Mouse (Mus musculus) neural tube, embryonic 14.5 days (tissue): ENCODE results near the gene Ralgps1. TPM values are rescaled to one million over a fixed set of nuclear protein-coding genes. Genes with fewer than 3 reads are reported as not detected.

ENCODE experiments used
- ATAC-seq: fragments of 200-750 bp; cut with Nextera tagmentation; 2 replicates; pipeline ENCODE4 v1.8.0; 2017; ENCODE audit warnings: low read depth, mild to moderate bottlenecking, moderate TSS enrichment, moderate library complexity
- H3K27ac ChIP-seq: fragments of 300-500 bp; sonication (generic); 2 replicates; pipeline ENCODE4 v1.5.1; 2014; ENCODE audit warnings: low read depth, mild to moderate bottlenecking, control low read depth, low read length, moderate library complexity, mixed read lengths
- H3K27me3 ChIP-seq: fragments of 300-500 bp; sonication (generic); 2 replicates; pipeline ENCODE4 v1.6.1; 2014; ENCODE audit warnings: low read length; ENCODE audit not compliant: control insufficient read depth, insufficient read depth
- H3K36me3 ChIP-seq: fragments of 300-500 bp; sonication (generic); 2 replicates; pipeline ENCODE4 v1.6.1; 2014; ENCODE audit warnings: low read length, mixed read lengths; ENCODE audit not compliant: control insufficient read depth, insufficient read depth
- H3K4me1 ChIP-seq: fragments of 300-500 bp; sonication (generic); 2 replicates; pipeline ENCODE4 v1.6.1; 2014; ENCODE audit warnings: low read length; ENCODE audit not compliant: control insufficient read depth, insufficient read depth
- H3K4me2 ChIP-seq: fragments of 300-500 bp; sonication (generic); 2 replicates; pipeline ENCODE4 v1.6.1; 2014; ENCODE audit warnings: mild to moderate bottlenecking, low read depth, low read length, control low read depth
- H3K4me3 ChIP-seq: fragments of 300-500 bp; sonication (generic); 2 replicates; pipeline ENCODE4 v1.5.1; 2014; ENCODE audit warnings: low read depth, low read length, control low read depth, mixed read lengths
- H3K9ac ChIP-seq: fragments of 300-500 bp; sonication (generic); replicated peaks from 2 replicates; pipeline ENCODE4 v1.6.1; 2014; ENCODE audit warnings: low read depth, mild to moderate bottlenecking, control low read depth, low read length, mixed read lengths
- H3K9me3 ChIP-seq: fragments of 300-500 bp; sonication (generic); 2 replicates; pipeline ENCODE4 v1.6.1; 2016; ENCODE audit warnings: low read length; ENCODE audit not compliant: control insufficient read depth
- WGBS: fragments of 180-500 bp; shearing (Covaris S2); extraction: QIAGEN DNeasy Blood & Tissue Kit; methylation state at CpG from one replicate; pipeline ENCODE4 v1.1.7; 2014; 5-methylcytosine and 5-hydroxymethylcytosine counted together
- polyA plus RNA-seq: library from polyadenylated mRNA; unstranded; fragments of >200 nt; fragmentation: Nextera tagmentation; extraction: Ambion mirVana; gene quantifications from 2 replicates; pipeline ENCODE4 v1.2.1, GENCODE M21; 2014

The Ralgps1 gene
- polyA plus RNA-seq, 1 experiment from 2014 or later, result 67.3 TPM

DNA sequence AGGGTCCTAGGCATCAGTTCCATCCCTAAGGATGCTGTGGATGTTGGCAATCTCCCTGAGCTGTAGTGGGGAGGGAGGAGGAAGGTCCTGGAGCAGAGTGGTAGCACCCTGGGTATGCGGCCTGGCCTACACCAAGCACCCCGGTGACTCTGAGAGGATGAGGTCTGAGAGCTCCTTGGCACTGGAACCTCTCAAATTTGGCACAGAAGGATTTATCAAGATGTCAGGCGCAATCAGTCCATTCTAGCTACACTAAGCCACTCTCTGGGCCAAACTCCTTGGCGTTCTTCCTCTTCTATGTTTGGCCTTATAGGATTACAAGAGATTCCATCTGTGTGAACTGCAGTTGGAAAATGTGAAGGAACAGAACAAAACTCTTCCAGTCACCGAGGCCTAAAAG, 82.4 kb downstream of the Ralgps1 start:
- no peak for ATAC-seq
- Histone ChIP-seq H3K36me3 (no peaks in the 10 kb centered on the region), H3K4me2 (no peak overlapping the region), H3K9ac (no peak overlapping the region), H3K27me3 (no peaks in the 10 kb centered on the region), H3K4me1 (no peaks in the 10 kb centered on the region), H3K27ac (no peak overlapping the region), H3K4me3 (no peak overlapping the region), H3K9me3 (no peaks in the 10 kb centered on the region; the same call in 1 of the 2 replicates)
- WGBS, result 95% methylated on average over 5 of the region's 5 CpGs

GRCm38 (mm10) chr2:33283674-33284073, 87.6 kb downstream of the Ralgps1 start:
- Histone ChIP-seq H3K27ac (no peak overlapping the region), H3K4me2 (no peak overlapping the region), H3K4me3 (no peak overlapping the region), H3K36me3 (no peaks in the 10 kb centered on the region), H3K27me3 (no peaks in the 10 kb centered on the region), H3K9me3 (no peaks in the 10 kb centered on the region; the same call in 1 of the 2 replicates), H3K4me1 (no peaks in the 10 kb centered on the region), H3K9ac (no peak overlapping the region)
- ATAC-seq, result no peak
- 73% methylated on average over 2 of the region's 2 CpGs for WGBS

DNA sequence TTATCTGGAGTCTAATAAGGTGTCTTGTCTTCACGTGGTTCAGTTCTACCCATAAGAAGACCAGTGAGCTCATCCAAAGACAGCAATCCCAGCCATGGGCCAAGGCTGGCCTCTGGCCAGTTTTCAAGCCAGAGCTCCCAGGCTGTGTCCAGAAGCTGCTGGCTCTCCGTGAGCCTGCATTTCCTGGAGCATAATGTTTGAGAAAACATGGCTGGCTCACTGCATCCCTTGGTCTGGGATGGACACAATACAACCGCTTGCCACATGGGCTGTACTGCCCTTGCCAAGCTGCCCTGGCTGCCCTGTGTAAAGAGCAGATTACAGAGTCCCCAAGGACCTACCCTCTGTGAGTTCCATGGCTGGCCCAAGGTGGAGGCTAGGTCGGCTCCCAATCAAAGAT, 88.4 kb downstream of the Ralgps1 start:
- H3K4me2 ChIP-seq, result no peak overlapping the region
- no peaks in the 10 kb centered on the region; the same call in 1 of the 2 replicates for H3K9me3 ChIP-seq
- no peaks in the 10 kb centered on the region for H3K36me3 ChIP-seq
- H3K27me3 ChIP-seq, result no peaks in the 10 kb centered on the region
- no peak for ATAC-seq
- no peak overlapping the region for H3K9ac ChIP-seq
- no peak overlapping the region for H3K4me3 ChIP-seq
- no peak overlapping the region for H3K27ac ChIP-seq
- H3K4me1 ChIP-seq, result no peaks in the 10 kb centered on the region
- WGBS, result 76% methylated on average over 4 of the region's 4 CpGs

DNA sequence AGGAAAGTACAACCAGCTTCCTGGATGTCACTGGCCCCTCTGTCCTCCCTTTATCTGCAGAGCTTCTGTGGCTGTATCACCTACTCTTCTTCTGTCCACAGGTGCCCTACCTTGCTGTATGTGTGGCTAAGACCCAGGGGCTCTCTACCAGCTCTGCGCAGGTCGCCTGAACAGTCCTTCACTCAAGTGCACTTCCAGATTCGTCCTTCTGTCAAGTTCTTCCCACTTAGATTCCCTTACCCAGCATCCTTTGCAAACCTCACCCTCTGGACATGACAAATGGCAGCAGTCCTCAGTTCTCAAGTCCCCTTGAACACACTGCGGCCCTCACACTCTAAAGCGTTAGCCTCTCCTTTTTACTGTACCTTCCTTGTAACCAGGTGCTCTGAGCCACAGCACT, 89.5 kb downstream of the Ralgps1 start:
- WGBS, result 93% methylated on average over 5 of the region's 5 CpGs
- H3K4me2 ChIP-seq, result no peak overlapping the region
- H3K9me3 ChIP-seq, result no peaks in the 10 kb centered on the region
- no peak overlapping the region for H3K9ac ChIP-seq
- no peak overlapping the region for H3K4me3 ChIP-seq
- no peak overlapping the region for H3K27ac ChIP-seq
- H3K4me1 ChIP-seq, result no peaks in the 10 kb centered on the region
- ATAC-seq, result no peak
- H3K27me3 ChIP-seq, result no peaks in the 10 kb centered on the region
- no peaks in the 10 kb centered on the region for H3K36me3 ChIP-seq

- H3K36me3 ChIP-seq, result no peaks in the 10 kb centered on the region
- no peak overlapping the region for H3K27ac ChIP-seq
- H3K9ac ChIP-seq, result no peak overlapping the region
- H3K4me2 ChIP-seq, result no peak overlapping the region
- 89% methylated on average over 2 of the region's 2 CpGs for WGBS
- no peaks in the 10 kb centered on the region for H3K27me3 ChIP-seq
- H3K4me3 ChIP-seq, result no peak overlapping the region
- no peaks in the 10 kb centered on the region for H3K4me1 ChIP-seq
- no peaks in the 10 kb centered on the region for H3K9me3 ChIP-seq
- ATAC-seq, result no peak
Observed at GRCm38 (mm10) chr2:33280525-33280924, 90.8 kb downstream of the Ralgps1 start.

DNA sequence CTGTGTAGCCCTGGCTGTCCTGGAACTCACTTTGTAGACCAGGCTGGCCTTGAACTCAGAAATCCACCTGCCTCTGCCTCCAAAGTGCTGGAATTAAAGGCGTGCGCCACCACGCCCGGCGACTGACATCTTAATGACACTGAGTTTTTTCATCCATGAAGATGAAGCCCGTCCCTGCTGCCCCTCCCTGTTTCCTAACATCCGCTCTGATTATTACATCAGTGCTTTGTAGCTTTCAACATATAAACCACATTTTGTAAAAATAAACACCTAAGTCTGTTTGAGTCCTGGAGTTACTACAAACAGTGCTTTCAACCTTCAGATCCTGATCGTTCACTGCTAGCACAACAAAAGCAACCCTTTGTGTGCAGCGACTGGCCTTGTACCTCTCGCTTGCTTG, 91.5 kb downstream of the Ralgps1 start:
- no peak overlapping the region for H3K27ac ChIP-seq
- H3K4me2 ChIP-seq, result no peak overlapping the region
- H3K27me3 ChIP-seq, result no peaks in the 10 kb centered on the region
- H3K9ac ChIP-seq, result no peak overlapping the region
- WGBS, result 80% methylated on average over 10 of the region's 10 CpGs
- no peaks in the 10 kb centered on the region for H3K4me1 ChIP-seq
- no peak overlapping the region for H3K4me3 ChIP-seq
- no peaks in the 10 kb centered on the region for H3K9me3 ChIP-seq
- ATAC-seq, result no peak
- H3K36me3 ChIP-seq, result no peaks in the 10 kb centered on the region

GRCm38 (mm10) chr2:33274719-33275490, 96.4 kb downstream of the Ralgps1 start:
- Histone ChIP-seq H3K27ac (no peak overlapping the region), H3K4me3 (no peak overlapping the region), H3K4me2 (no peak overlapping the region), H3K9me3 (no peaks in the 10 kb centered on the region), H3K27me3 (no peaks in the 10 kb centered on the region), H3K36me3 (no peaks in the 10 kb centered on the region), H3K9ac (no peak overlapping the region), H3K4me1 (no peaks in the 10 kb centered on the region)
- ATAC-seq, result no peak
- WGBS, result 82% methylated on average over 12 of the region's 12 CpGs

DNA sequence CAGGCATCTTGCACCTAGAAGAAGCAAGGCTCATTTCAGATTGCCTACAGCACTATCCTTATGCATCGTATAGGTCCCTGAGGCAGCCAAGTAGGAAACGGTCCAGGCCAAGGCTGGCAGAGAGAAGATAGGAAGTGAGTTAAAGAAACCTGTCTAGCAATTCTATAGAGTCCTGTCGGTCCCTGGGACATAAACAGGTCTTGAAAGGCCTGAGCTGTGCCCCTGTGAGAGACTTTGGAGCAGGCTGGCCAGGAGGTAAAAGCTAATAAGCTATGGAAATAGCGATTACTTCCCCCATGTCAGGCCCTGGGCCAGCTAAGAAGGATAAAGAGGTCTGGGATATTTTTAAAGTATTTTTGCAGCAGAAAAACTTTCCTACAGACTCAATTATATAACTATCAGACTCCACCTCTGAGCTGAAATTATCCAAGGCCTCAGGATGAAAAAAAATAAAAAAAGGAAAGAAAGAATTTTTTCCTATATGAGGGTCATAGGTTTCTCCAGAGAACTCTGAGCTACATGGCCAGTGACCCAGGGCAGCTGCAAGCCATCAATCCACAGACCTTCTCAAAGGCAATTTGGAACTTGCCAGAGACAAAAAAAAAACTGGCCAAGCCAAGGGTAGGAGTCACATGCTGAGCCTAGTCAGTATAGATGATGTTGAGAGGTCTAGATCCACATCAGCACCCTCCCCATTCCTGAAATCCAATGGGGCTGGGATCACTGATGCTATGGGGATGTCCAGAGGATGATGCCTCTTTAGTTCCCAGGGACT, 98.4 kb downstream of the Ralgps1 start:
- H3K27ac ChIP-seq, result no peak overlapping the region
- no peaks in the 10 kb centered on the region for H3K9me3 ChIP-seq
- ATAC-seq, result no peak
- H3K4me2 ChIP-seq, result no peak overlapping the region
- H3K27me3 ChIP-seq, result no peaks in the 10 kb centered on the region
- no peaks in the 10 kb centered on the region for H3K4me1 ChIP-seq
- H3K36me3 ChIP-seq, result no peaks in the 10 kb centered on the region
- H3K9ac ChIP-seq, result no peak overlapping the region
- no peak overlapping the region for H3K4me3 ChIP-seq
- 83% methylated on average over 4 of the region's 4 CpGs for WGBS

DNA sequence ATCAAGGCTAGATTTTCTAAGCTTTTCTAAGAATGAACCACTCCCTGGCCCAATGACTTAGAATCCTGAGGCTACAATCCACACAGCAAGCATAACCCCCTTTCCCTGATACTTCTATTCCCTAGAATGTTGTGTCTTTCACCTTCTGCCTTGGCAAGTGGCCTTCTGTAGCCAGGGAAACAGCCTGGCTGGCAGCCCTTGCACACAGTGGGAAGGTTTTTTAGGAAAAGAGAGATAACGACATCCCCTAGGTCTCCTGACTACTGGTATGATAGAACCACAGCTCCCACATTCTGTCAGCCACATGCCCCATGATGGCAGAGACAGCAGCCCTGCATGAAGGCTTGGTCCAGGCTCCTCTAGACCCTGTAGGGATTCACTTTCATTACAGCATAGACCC, 99.8 kb downstream of the Ralgps1 start:
- Histone ChIP-seq H3K4me1 (peaks cover 2% of the 10 kb centered on the region; the same call in 1 of the 2 replicates), H3K36me3 (no peaks in the 10 kb centered on the region), H3K4me3 (no peak overlapping the region), H3K27ac (no peak overlapping the region), H3K27me3 (no peaks in the 10 kb centered on the region), H3K9ac (no peak overlapping the region), H3K4me2 (no peak overlapping the region), H3K9me3 (no peaks in the 10 kb centered on the region)
- no peak for ATAC-seq
- 88% methylated on average over 1 of the region's 1 CpGs for WGBS
